Mouse (Mus musculus) forelimb bud, embryonic 11.5 days (tissue): Measurements from ENCODE around the gene Rgs8.

Source experiments
- DNase-seq: peaks from one replicate; pipeline ENCODE4 v3.0.0-alpha.2; 2012; ENCODE audit warnings: low read depth, low spot score

Rgs8 gene

DNA sequence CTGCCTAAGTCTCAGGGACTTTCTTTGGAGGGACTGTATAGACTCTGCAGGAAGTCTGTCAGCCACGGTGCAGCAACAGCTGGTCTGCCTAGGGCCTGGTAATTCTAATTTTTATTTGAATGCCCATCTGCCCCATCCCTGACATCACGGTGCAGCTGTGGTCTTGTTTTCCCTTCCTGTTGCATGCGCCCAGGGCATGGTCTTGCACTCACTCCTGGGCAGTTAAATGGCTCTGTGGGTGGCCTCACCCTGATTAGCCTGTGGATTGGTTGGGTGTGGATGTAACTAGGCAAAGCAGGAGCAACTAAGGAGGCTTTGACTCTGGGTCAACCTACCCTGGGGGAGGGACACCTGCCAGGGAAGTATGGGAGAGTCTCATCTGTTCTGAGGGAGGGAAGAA lies 52.2 kb downstream of the Rgs8 start:
- DNase-seq = no peak

DNA sequence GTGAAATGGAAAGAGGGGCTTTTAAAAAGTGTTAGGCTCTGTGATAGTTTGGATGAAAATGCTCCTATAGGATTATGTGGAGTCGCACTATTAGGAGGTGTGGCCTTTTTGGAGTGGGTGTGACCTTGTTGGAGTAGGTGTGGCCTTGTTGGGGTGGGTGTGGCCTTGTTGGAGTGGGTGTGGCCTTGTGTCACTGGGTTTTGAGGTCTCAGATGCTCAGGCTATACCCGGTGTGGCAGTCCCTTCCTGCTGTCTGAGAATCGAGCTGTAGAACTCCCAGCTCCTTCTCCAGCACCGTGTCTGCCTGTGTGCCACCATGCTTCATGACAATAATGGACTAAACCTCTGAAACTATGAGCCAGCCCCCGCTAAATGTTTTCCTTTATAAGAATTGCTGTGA lies 55.8 kb downstream of the Rgs8 start:
- no peak for DNase-seq

DNA sequence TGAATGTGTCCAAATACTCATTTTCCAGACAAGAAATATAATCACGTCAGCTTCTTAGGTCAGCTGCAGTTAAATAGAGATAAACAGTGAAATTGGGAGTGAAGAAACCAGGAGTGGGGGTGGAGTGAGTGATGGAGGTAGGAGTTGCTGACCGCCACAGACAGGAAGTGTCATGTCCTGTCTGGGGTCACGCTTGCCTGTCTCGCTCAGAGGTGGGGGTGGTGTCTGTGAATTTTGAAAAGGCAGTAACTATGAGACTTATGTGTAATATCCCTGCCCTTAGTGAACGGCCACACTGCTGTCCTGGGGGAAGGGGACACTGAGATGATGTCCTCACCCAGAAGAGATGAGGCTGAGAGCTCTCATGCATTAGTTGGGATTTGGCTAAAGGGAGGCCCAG lies 56.6 kb downstream of the Rgs8 start:
- DNase-seq = no peak

DNA sequence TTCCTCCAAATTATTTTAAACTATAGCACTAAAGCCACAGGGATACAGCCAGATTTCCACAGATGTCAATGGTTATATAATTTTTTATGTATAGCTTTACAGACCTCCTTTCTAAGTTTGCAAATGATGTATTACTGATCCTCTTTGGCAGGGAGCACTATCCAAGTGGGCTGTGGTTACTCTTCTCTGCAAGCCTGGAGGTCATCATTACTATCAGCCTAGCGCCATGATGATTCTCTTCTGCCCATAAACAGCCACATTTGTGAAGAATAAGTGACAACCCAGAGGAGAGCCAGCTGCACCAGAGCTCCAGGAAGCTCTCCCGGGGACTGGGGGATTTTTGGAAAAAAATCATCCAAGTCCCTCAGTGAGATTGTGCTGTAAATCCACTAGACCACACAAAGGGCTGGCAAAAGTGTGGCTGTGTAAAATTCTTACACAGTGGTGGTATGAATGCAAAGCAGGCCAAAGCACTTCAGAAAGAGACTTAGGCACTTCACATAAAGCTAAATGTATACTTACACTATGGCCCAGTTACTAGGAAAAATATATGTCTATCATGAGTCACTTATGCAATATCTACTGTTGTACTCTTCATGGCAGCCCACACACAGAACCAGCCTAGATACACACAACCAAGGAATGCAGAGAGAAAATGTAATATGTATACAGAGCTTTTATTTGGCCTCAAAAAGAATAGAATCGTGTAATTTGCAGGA lies 58.9 kb downstream of the Rgs8 start:
- no peak for DNase-seq

DNA sequence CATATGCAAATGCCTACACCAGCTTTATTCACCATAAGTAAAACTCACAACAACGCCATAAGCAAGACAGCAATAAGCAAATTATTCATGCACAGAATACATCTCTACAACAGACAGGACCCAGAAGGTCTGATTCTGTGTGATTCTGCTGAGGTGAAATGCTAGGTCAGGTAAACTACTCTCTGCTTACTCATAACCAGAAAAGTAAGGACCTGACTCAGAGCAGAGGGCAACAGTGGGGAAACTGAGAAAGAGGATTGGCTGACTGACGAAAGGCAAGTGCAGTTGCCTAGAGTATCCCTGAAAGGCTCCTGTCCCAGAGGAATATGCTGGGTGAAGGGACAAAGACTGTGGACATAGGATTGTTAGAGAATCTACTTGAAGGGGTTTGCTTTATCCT lies 59.8 kb downstream of the Rgs8 start:
- DNase-seq = no peak

DNA sequence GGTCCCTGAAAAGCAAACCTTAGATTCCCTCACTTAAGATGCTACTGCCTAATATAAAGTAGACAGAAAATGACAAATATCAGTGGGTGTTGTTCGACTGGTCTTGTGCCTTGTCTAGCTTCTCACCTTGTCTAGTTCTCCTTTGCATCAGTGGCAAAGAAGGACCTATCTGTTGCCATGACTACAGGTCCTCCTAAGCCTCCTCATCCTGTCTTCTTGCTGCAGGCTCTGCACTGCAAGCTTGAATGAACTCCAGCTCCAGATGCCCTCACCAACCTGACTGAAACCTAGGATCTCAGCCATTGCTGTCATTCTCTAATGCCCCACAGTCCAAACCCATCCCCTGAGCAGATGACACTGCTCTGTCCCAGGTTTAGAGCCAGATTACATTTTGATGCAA lies 65.2 kb downstream of the Rgs8 start:
- no peak for DNase-seq

DNA sequence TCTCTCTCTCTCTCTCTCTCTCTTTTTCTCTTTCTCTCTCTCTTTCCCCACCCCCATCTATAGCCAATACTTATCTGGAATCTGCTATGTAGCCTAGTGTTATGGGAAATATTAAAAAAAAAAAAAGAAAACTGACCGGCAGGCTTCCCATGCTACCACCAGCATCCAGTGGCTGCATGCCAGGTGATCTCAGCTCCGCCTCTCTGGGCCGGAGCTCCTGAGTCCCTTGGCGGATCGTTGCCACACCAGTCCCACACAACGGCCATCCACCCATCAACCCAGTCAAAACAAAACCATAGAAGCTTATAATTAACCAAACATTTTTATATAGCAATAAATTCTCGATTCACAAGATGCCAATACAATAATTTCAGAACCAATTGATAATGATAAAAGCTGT lies 68.1 kb downstream of the Rgs8 start:
- no peak for DNase-seq

DNA sequence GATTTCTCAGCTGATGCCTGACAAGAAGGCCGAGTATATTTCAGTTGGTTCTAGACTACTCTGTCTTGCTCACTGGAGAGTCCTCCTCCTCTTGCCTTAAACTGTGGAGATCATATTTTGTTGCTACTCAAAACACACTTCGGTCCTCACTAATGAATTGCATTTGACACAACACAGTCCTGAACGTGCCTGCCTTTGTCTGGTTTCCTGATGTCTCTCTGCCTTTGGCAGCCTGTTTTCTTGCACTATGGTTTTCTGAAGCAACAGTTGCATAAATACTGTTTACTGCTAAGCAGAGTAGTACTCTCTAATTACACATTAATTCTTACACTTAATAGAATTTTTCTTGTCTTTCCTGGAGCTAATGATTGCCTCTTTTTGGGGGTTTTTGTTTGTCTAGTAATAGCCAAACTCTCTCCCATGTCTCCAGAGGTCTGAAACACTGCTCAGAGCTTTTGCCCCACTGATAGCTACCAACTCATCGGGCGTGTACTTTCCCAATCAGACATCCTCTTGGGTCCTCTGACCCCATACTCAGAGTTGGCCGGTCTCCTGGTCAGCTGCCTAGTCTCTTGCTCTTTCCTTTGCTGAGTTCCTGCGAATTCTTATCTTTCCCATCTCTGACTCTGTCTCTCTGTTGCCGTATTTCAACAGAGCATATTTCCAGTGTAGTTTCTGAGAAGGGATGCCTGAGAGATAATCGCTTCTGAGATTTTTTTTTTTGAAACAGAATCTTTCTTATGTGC lies 68.9 kb downstream of the Rgs8 start:
- DNase-seq = no peak

DNA sequence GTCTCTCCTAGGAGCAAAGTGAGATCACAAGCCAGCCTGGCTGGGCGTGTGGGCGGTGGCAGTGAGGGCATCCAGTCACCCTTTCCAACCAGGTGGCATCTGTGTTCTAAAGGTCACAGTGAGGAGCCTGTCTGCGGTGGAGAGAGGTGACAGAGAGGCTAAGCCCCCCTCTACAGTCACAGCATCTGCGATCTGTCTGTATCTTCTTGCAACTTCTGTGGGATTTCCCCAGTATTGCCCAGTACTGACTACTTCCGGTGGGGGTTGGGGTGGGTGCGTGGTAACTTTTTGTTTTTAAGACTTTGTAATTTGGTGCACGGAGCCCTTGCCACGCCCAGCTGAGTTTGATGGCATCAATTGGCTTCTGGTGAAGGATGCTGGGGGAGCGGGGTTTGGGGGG lies 70.6 kb downstream of the Rgs8 start:
- no peak for DNase-seq

DNA sequence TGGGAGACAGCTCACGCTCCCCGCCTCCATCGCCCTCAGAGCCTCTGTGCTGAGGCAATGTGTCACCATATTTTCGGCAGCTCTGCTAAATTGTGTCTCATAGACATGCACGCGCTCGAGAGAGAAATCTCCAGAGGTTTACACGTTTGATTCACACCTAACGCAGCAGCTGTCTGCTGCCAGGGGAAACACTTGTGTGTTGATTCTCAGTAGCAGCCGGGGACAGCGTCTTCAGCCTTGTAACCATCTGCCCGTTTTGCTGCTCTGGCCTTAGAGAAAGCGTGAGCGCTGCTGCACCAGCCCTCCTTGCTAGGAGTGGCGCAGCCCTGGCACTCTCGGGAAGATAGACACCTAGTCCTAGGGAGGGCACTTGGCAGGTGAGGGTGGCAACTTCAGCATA lies 73.8 kb downstream of the Rgs8 start:
- no peak for DNase-seq

DNA sequence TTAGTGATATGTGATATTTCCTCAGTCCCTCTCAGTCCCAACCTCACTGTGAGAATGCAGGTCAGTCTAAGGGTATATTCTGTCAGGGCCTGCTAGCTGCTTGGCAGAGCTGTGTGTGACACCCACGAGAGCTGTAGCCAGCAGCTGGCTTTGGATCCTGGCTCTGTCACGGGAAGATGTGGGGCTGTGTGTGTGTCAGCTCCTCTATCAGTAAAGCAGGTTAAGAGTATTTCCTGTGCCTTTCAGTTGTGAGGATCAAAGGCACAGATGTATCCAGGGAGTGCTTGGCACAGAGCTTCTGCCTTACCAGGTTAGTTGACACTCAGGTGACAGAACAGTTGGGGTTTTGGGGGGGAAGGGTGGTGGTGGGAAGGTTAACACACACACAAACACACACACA lies 77.0 kb downstream of the Rgs8 start:
- no peak for DNase-seq

DNA sequence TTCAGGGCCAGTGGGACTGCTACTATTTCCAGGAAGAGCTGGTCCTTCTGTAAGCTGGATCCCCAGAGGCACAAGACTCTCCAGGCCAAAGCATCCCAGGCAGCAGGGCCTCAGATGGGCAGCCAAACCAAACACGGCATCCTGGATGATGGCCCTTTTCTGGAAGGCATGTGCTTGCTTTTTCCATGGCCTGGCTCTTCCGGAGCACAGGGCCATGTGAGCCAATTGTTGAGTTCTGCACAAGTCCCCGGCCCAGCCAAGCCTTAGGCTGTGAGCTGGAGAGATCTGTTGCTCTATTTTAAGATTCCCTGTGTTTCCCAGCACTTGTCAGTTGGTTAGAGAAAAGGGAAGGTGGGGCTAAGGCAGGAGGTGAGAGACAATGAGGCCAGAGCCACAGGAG lies 77.8 kb downstream of the Rgs8 start:
- no peak for DNase-seq

DNA sequence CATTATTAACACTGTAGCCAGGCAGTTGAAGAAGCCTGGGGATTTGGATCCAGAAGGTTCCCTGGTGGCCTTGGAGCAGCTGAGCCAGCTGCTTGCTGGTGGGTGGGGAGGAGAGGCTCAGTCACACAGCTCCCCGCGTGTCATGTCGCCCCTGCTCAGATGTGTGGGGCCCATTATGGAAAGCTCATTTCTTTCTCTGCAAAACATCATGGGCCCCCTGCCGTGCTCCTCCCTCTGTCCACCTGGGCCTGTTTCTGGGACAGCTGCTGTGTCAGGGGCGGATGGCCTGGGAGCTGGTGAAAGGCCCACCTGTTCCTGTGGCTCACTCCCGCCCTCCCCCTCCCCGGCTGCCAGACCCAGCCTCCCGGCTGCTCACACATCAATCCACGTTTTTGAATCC lies 80.4 kb downstream of the Rgs8 start:
- peak; percentile 31 for DNase-seq

DNA sequence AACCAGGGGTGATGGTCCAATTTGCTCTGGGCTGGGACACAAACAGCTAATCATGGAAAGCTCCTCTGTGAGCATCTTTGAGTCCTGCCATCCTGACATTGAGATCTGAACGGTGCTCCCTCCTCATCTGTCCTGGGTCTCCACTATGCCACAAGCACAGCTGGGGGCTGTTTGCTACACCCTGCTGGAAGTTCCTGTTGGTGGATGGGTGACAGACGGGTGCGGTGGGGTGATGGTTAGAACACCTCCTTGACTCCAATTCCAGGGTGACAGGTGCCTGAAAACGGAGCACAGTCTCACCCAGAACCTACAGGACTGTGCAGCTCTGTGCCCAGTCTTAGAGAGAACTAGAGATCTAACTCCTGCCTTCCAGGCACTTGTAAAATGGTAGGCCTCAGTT lies 82.0 kb downstream of the Rgs8 start:
- DNase-seq = no peak

DNA sequence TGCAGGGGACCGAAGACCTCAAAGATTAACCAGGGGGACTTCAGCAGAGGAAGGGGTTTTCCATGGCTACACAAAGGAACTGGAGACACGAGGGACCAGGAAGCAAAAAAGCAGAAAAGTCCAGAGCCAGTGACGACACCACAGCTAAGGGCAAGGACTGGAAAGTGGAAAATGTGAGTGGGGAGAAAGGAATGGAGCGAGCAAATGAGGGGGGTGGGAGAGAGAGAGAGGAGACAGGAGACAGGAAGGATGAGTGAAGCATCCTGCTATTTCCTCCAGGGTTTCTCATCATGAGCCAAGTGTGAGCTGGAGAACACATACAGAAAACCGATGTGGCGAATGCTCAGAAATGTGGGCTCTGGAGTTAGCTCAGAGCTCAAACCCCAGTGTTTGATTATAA lies 83.3 kb downstream of the Rgs8 start:
- no peak for DNase-seq

DNA sequence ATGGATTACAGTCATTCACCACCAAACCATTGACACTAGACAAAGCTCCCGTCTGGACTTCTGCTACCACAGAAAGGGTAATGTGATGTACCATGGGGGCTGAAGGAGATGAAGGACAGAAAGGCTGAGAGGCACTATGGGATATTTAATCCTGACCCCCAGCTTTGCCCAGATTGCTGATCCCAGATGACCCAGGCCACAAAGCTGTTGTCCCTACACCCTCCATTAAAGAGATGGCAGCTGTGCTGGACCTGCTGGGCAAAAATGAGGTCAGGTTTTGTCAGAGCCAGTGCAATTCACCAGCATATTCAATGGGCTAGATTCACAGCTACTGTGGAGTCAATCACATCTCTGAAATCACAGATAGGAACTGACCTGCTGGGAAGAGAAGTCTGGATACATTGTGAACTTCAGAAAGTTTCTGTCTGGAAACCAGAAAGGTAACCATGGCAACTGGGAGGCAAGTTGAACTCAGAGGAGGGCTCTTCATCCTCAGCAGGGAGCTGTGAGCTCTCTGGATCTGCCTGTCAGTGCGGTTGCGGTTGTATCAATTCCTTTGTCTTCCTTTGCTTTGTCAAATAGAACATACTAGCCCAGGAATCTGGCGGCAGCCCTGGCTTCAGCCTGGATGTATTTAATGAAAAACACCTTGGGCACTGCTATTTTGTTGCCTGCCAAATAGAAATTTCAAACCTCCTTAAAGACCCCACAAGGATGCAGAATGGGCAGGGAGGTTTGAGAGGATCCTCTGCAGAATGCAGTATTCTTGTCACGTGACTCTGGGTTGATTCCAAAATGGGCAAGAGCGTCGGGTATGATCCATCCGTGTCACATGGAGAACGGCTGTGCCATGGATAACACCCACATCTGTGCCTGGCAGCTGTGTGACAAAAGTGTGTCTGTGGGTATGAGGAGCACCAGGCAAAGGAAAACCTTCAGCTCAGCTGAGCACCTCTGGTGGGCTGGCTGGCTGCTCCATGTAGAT lies 84.6 kb downstream of the Rgs8 start:
- DNase-seq = no peak

DNA sequence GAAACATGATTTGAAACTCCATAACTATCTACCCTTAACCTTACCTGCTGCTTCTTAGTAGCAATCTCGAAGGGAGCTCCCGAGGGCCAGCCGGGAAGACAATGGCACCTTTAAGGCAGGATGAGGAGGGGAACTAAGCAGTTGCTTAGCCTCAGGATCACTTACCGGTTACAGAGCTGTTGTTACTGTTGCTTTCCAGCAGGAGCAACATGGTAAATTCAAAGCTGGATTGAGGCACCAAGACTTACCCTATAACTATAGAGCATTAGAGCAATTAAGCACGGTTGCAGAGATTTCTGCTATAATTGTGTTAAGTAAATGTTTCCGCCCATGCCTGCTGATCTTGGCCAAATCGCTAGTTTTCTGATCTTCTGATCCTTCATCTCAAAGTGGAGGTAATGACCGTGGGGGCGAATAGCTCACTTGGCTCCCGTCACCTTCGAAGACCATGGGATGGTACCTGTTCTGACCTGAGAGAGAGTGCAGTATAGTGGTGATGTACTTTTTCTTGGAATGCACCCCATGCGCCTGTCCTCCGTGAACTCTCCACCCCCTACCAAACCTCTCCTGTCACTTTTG lies 86.7 kb downstream of the Rgs8 start:
- no peak for DNase-seq

DNA sequence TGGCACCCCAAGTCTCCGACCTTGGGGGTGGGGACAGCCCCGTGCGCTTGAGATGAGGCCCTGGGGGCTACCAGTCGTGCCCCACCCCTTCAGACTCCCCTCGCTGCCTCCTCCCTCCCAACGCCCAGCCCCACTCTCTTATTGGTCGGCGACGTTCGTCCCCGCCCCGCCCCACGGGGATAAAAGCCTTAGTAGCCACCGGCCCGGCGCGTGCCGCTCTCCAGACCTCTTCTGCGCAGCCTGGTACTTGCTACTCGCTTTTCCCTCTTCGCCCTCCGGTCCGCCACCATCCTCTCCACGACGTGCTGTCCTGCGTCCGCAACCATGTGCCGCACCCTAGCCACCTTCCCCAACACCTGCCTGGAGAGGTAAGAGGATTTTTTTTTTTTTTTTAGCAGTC lies 87.3 kb downstream of the Rgs8 start, which contains the start of gene Rgs16:
Rgs16 (plus strand) TSS at position 205 of the 400 bp plus-strand sequence.
- peak; percentile 73 for DNase-seq

DNA sequence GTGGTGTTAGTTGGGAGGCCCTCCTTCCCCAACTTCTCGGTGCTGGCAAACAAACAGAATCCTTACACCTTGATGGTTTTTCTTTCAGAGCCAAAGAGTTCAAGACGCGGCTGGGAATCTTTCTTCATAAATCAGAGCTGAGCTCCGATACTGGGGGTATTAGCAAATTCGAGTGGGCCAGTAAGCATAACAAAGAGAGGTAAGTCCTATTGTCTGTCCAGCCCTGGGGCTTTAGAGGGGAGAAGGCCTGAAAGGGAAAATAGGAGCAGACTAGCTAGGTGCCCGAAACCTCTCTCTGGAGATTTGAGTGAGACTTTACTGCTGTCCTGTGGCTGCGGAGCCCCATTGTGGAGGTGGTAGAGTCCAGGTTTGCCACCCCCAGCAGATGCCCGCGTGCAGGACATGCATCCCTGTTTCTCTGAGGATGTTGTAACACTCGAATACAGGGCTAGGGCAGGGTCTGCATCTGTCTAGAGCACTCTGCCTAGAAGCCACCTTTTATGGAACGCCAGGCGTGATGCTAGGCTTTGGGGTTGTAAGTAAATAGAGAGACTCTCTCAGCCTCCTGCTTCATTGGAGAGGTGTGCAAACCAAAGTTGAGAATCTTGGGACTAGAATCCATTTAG lies 88.1 kb downstream of the Rgs8 start:
- DNase-seq = no peak

DNA sequence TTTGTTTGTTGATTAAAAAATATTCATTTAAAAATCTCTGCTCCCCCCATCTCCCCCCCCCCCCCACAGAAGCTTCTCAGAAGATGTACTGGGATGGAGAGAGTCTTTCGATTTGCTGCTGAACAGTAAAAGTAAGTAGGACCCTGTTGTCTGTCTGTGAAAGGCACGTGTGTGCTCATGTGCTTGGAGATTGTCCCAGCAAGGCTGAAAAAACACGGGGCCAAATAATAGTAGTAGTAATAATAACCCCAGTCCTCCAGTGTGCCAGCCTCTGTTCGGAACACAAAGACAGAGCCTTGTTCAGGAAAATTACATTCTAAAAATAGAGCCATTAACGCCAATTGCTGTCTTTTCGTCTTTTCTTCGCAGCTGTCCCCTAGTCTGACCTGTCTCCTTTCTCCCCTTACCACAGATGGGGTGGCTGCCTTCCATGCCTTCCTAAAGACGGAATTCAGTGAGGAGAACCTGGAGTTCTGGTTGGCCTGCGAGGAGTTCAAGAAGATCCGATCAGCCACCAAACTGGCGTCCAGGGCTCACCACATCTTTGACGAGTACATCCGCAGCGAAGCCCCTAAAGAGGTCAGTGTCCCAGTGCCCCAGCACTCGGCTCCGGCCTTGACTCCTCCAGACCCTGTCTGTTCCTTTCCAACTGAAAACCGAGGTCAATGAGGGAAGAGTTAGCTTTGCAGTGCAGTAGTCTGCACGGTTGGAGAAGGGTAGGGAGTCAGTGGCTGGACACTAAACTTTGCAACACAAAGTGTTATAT lies 88.9 kb downstream of the Rgs8 start:
- DNase-seq = no peak
